Mouse (Mus musculus): ENCODE results near the gene Gabrb1.
"Not testable (repeated sequence)": the region's sequence is repeated elsewhere in the genome, so short reads cannot be mapped to it uniquely, and the experiment has no call there.

- not testable (repeated sequence) for TF ChIP-seq CTCF (IDR thresholded peaks at IDR 0.05; ENCODE audit: low read depth, low read length); POLR2A (IDR thresholded peaks at IDR 0.05; ENCODE audit: extremely low read depth, insufficient read depth, low read length)
Observed at GRCm38 (mm10) chr5:72069398-72069797, 411.5 kb downstream of the Gabrb1 start.
